Mouse (Mus musculus): ENCODE data around the gene Phf1.

DNA sequence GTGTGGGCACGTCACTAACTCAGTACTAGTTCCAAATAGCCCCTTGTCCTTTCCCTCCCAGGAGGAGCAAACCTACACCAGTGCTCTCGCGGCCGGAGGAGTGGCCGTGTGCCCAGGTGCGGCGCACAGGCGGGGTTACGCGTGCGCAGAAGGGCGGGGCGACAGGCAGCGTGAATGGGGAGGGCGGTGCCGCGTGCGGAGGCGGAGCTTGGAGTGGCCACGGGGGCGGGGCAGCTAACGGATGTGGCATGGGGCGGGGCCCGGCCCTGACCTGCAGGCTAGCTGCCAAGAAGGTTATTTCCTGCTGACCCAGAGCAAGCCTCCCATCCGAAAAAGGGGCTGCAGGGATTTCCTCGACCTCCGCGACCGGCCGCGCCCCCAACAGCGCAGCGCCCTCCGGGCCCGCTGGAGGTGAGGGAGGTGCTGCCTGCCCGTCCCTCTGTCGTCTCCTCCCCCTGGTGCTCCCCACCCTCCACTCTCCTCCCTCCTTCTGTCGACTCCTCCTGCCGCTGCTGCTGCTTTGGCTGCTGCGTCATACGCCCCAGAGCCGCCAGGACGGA is at the start of gene Phf1:
- TF ChIP-seq CTCF (IDR thresholded peaks at IDR 0.05; ENCODE audit: insufficient read depth, low read length) = no peak
- peak; percentile 88; the same call in 1 of the 2 replicates for TF ChIP-seq POLR2A (IDR thresholded peaks at IDR 0.05; ENCODE audit: borderline replicate concordance, extremely low read depth, low read depth, low read length)

Data from lung, adult 2 months (tissue).